Mouse (Mus musculus): ENCODE measurements around the gene Cmss1. TPM values are rescaled to one million over a fixed set of nuclear protein-coding genes. Genes with fewer than 3 reads are reported as not detected.

Gene Cmss1
- polyA plus RNA-seq, 1 experiment, result 2.6 TPM

- Histone ChIP-seq H3K27ac (ENCODE audit: insufficient read depth, low read depth, low read length) (no peak overlapping the region), H3K27me3 (ENCODE audit: control insufficient read depth, insufficient read depth, low read length) (no peaks in the 10 kb centered on the region), H3K4me3 (ENCODE audit: low read depth, low read length) (no peak overlapping the region), H3K4me1 (ENCODE audit: control insufficient read depth, insufficient read depth, insufficient read length, low read length) (peaks cover 8% of the 10 kb centered on the region; the same call in 1 of the 2 replicates), H3K36me3 (ENCODE audit: control insufficient read depth, insufficient read depth, low read length) (peaks cover 24% of the 10 kb centered on the region)
- 22% methylated on average over 1 of the region's 1 CpGs for WGBS
- TF ChIP-seq POLR2A (IDR thresholded peaks at IDR 0.05; ENCODE audit: low read depth, low read length) (no peak), CTCF (IDR thresholded peaks at IDR 0.05; ENCODE audit: extremely low read depth, insufficient read length, insufficient replicate concordance, low read depth, low read length) (no peak)
Observed at GRCm38 (mm10) chr16:57573831-57574230, 32.8 kb downstream of the Cmss1 start.

DNA sequence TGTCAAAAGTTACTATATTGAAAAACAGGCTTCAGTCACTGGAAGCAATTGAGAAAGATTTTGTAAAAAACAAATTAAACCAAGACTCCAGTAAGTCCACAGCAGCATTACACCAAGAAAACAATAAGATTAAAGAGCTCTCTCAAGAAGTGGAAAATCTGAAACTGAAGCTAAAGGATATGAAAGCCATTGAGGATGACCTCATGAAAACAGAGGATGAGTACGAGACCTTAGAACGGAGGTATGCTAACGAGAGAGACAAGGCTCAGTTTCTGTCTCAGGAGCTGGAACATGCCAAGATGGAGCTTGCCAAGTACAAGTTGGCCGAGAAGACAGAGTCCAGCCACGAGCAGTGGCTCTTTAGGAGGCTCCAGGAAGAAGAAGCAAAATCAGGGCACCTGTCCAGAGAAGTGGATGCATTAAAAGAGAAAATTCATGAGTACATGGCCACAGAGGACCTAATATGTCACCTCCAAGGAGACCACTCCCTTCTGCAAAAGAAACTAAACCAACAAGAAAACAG lies 35.8 kb downstream of the Cmss1 start:
- no peaks in the 10 kb centered on the region for H3K27me3 ChIP-seq (ENCODE audit: control insufficient read depth, insufficient read depth, low read length)
- 42% methylated on average over 5 of the region's 5 CpGs for WGBS
- TF ChIP-seq POLR2A (IDR thresholded peaks at IDR 0.05; ENCODE audit: low read depth, low read length), result no peak
- peaks cover 8% of the 10 kb centered on the region; the same call in 1 of the 2 replicates for H3K4me1 ChIP-seq (ENCODE audit: control insufficient read depth, insufficient read depth, insufficient read length, low read length)
- H3K36me3 ChIP-seq (ENCODE audit: control insufficient read depth, insufficient read depth, low read length), result peaks cover 22% of the 10 kb centered on the region
- no peak overlapping the region for H3K4me3 ChIP-seq (ENCODE audit: low read depth, low read length)
- H3K27ac ChIP-seq (ENCODE audit: insufficient read depth, low read depth, low read length), result no peak overlapping the region

DNA sequence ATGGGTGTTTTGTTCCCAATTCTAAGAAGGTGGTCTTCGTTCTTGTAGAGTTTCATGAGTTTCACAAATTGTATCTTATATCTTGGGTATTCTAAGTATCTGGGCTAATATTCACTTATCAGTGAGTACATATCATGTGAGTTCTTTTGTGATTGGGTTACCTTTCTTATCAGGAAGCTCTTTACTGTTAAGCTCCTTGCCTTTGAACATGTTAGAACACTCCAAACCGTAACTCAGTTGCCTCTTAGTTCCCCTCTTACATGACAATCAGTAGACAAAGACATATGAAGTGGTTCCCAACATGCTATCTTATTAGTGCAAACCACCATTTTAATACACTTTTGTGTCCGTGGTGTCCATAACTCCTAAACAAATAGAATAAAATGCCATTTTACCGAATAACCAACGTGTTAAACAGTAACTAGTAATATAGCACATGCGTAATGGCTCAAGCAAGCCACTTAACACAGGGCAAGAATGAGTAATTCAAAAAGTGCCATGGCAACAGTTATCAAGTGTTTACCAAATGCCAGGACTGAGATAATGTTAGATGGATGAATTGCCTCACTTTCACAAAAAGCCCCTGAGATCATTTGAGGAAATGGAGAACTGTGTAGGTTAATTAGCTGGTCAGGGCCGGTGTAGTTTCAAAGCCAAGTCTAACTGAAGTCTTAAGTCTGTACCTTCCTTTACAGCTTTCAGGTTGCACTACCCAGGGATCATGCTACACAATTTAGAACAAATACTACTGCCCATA lies 37.8 kb downstream of the Cmss1 start:
- Histone ChIP-seq H3K27ac (ENCODE audit: insufficient read depth, low read depth, low read length) (no peak overlapping the region), H3K36me3 (ENCODE audit: control insufficient read depth, insufficient read depth, low read length) (peaks cover 26% of the 10 kb centered on the region), H3K4me3 (ENCODE audit: low read depth, low read length) (no peak overlapping the region), H3K27me3 (ENCODE audit: control insufficient read depth, insufficient read depth, low read length) (no peaks in the 10 kb centered on the region), H3K4me1 (ENCODE audit: control insufficient read depth, insufficient read depth, insufficient read length, low read length) (peaks cover 10% of the 10 kb centered on the region; the same call in 1 of the 2 replicates)
- TF ChIP-seq POLR2A (IDR thresholded peaks at IDR 0.05; ENCODE audit: low read depth, low read length), result no peak
- no peak for TF ChIP-seq CTCF (IDR thresholded peaks at IDR 0.05; ENCODE audit: extremely low read depth, insufficient read length, insufficient replicate concordance, low read depth, low read length)
- 21% methylated on average over 7 of the region's 7 CpGs for WGBS

DNA sequence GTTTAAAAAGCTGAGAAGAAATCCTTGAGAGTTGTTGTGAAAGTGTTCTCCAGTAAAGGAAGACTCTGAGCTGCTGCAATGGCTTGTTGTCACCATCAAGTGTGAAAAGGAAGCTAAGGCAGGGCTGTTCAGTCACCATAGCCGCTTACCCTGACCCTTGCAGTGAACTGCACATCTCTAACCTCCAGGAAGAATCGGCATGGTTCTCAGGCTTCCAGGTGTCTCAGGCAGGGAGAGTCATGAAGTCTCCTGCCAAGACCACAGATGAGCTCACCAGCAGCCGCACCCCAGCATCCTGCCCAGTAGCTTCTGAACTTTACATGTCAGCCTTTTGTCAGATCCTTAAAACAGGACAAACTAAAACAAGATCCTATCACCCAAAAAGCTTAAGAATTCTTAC lies 40.4 kb downstream of the Cmss1 start:
- WGBS, result 26% methylated on average over 3 of the region's 3 CpGs
- no peak for TF ChIP-seq POLR2A (IDR thresholded peaks at IDR 0.05; ENCODE audit: low read depth, low read length)
- TF ChIP-seq CTCF (IDR thresholded peaks at IDR 0.05; ENCODE audit: extremely low read depth, insufficient read length, insufficient replicate concordance, low read depth, low read length), result no peak
- H3K27me3 ChIP-seq (ENCODE audit: control insufficient read depth, insufficient read depth, low read length), result no peaks in the 10 kb centered on the region
- H3K27ac ChIP-seq (ENCODE audit: insufficient read depth, low read depth, low read length), result no peak overlapping the region
- H3K36me3 ChIP-seq (ENCODE audit: control insufficient read depth, insufficient read depth, low read length), result peaks cover 24% of the 10 kb centered on the region
- no peak overlapping the region for H3K4me3 ChIP-seq (ENCODE audit: low read depth, low read length)
- peaks cover 4% of the 10 kb centered on the region; the same call in 1 of the 2 replicates for H3K4me1 ChIP-seq (ENCODE audit: control insufficient read depth, insufficient read depth, insufficient read length, low read length)

DNA sequence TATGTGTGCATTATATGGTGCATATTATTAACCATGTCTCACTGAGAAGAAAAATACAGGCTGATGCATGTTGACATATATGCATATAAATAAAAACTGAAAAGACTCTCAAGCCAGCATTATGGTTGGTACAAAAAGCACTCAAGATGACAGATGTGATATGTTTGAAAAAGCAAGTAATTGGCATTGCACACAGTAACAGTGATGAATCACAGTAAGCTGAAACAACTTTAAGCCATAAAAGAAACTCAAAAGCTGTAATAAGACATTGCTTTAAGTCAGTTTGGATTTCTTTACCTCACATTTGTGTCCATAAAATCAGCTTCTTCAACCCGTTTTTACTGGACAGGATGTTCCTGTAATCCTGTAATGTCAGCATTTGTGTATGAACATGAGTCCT lies 41.9 kb downstream of the Cmss1 start:
- TF ChIP-seq POLR2A (IDR thresholded peaks at IDR 0.05; ENCODE audit: low read depth, low read length) (no peak), CTCF (IDR thresholded peaks at IDR 0.05; ENCODE audit: extremely low read depth, insufficient read length, insufficient replicate concordance, low read depth, low read length) (no peak)
- no peak overlapping the region for H3K4me3 ChIP-seq (ENCODE audit: low read depth, low read length)
- 68% methylated on average over 1 of the region's 1 CpGs for whole genome bisulfite sequencing
- H3K27ac ChIP-seq (ENCODE audit: insufficient read depth, low read depth, low read length), result no peak overlapping the region
- peaks cover 4% of the 10 kb centered on the region; the same call in 1 of the 2 replicates for H3K4me1 ChIP-seq (ENCODE audit: control insufficient read depth, insufficient read depth, insufficient read length, low read length)
- no peaks in the 10 kb centered on the region for H3K27me3 ChIP-seq (ENCODE audit: control insufficient read depth, insufficient read depth, low read length)
- H3K36me3 ChIP-seq (ENCODE audit: control insufficient read depth, insufficient read depth, low read length), result peaks cover 16% of the 10 kb centered on the region

GRCm38 (mm10) chr16:57563453-57563852 lies 43.2 kb downstream of the Cmss1 start:
- H3K4me3 ChIP-seq (ENCODE audit: low read depth, low read length), result no peak overlapping the region
- H3K4me1 ChIP-seq (ENCODE audit: control insufficient read depth, insufficient read depth, insufficient read length, low read length), result peaks cover 2% of the 10 kb centered on the region; the same call in 1 of the 2 replicates
- no peak overlapping the region for H3K27ac ChIP-seq (ENCODE audit: insufficient read depth, low read depth, low read length)
- TF ChIP-seq CTCF (IDR thresholded peaks at IDR 0.05; ENCODE audit: extremely low read depth, insufficient read length, insufficient replicate concordance, low read depth, low read length) (no peak), POLR2A (IDR thresholded peaks at IDR 0.05; ENCODE audit: low read depth, low read length) (no peak)
- no peaks in the 10 kb centered on the region for H3K27me3 ChIP-seq (ENCODE audit: control insufficient read depth, insufficient read depth, low read length)
- H3K36me3 ChIP-seq (ENCODE audit: control insufficient read depth, insufficient read depth, low read length), result peaks cover 13% of the 10 kb centered on the region; the same call in 1 of the 2 replicates
- WGBS, result 71% methylated on average over 3 of the region's 3 CpGs

GRCm38 (mm10) chr16:57560185-57560584 lies 46.5 kb downstream of the Cmss1 start:
- no peak for TF ChIP-seq POLR2A (IDR thresholded peaks at IDR 0.05; ENCODE audit: low read depth, low read length)
- no peak for TF ChIP-seq CTCF (IDR thresholded peaks at IDR 0.05; ENCODE audit: extremely low read depth, insufficient read length, insufficient replicate concordance, low read depth, low read length)
- 89% methylated on average over 1 of the region's 1 CpGs for WGBS
- H3K27me3 ChIP-seq (ENCODE audit: control insufficient read depth, insufficient read depth, low read length), result no peaks in the 10 kb centered on the region
- H3K27ac ChIP-seq (ENCODE audit: insufficient read depth, low read depth, low read length), result no peak overlapping the region
- H3K36me3 ChIP-seq (ENCODE audit: control insufficient read depth, insufficient read depth, low read length), result peaks cover 11% of the 10 kb centered on the region; the same call in 1 of the 2 replicates
- no peak overlapping the region for H3K4me3 ChIP-seq (ENCODE audit: low read depth, low read length)
- H3K4me1 ChIP-seq (ENCODE audit: control insufficient read depth, insufficient read depth, insufficient read length, low read length), result peaks cover 3% of the 10 kb centered on the region

Data from small intestine, adult 2 months (tissue).